Mouse (Mus musculus): Measurements from ENCODE around the gene Emilin2.

The Emilin2 gene

GRCm38 (mm10) chr17:71206136-71206893 is 105.5 kb downstream of the Emilin2 start:
- in situ Hi-C loops (cut with MboI, MseI) = no loop called here

GRCm38 (mm10) chr17:71204809-71205091 is 107.0 kb downstream of the Emilin2 start:
- in situ Hi-C loops (cut with MboI, MseI) = no loop called here

GRCm38 (mm10) chr17:71203998-71204808 is 107.6 kb downstream of the Emilin2 start:
- in situ Hi-C loops (cut with MboI, MseI) = no loop called here
